Mouse (Mus musculus): ENCODE results near the gene Vars2.

Vars2 gene

DNA sequence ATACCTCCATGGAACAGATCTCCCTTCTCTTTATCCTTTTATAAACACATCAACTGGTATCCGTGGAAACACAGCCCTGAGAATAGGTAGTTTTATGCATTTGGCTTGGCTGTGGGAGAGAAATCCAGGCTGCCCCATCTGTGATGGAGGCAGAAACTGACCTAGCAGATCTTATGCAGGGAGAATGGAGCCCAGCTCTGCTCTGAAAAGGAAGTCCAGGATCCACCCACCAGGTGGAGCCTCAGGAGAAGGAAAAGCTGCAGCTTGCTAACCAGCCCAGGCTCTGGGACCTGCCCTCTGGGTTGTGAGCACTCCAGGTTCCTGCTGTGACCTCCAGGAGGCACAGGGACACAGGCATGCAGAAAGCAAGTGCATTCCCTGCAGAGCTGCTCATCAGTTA lies 33.4 kb downstream of the Vars2 start:
- peak; percentile 16 for DNase-seq (ENCODE audit: low read depth)

- no peak for DNase-seq (ENCODE audit: low read depth)
Measured at GRCm38 (mm10) chr17:35626537-35626936, 40.9 kb downstream of the Vars2 start, which contains the start of gene Gm9573. Gm9573 (minus strand) TSS chr17:35626637.

DNA sequence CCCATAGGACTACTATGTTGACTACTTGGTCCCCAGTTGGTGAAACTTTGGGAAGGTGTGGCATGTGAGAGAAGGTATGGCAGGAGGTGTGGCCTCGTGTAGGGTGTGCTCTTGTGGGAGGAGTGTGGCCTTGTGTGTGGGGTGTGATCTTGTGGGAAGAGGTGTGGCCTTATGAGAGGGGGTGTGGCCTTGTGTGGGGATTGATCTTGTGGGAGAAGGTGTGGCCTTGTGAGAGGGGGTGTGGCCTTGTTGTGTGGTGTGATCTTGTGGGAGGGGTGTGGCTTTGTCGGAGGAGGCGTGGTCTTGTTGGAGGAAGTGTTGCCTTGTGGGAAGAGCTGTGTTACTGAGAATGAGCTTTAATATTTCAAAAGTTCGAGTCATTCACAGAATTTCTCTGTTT lies 50.3 kb downstream of the Vars2 start:
- no peak for DNase-seq (ENCODE audit: low read depth)

Data from naive thymus-derived CD4-positive, alpha-beta T cell, adult 2 months (primary cell).